Mouse (Mus musculus) ES-E14 (cell line): ENCODE results near the gene Lrrc3b. TPM values are rescaled to one million over a fixed set of nuclear protein-coding genes. Genes with fewer than 3 reads are reported as not detected.

Experiments
- DNase-seq: peaks from one replicate; pipeline ENCODE4 v3.0.0-alpha.2; 2013; ENCODE audit warnings: low read depth, low spot score
- H3K27ac ChIP-seq: 2 replicates; pipeline ENCODE4 v1.5.1; 2012; ENCODE audit warnings: low read depth, mild to moderate bottlenecking, low read length, moderate library complexity, mixed read lengths; ENCODE audit not compliant: poor library complexity, insufficient read depth, severe bottlenecking
- H3K36me3 ChIP-seq: 2 replicates; pipeline ENCODE4 v1.6.1; 2012; ENCODE audit warnings: mild to moderate bottlenecking, low read length, moderate library complexity, mixed read lengths; ENCODE audit not compliant: control insufficient read depth, poor library complexity, insufficient read depth, severe bottlenecking
- H3K4me1 ChIP-seq, 2 experiments: fragments of 150-350 bp in 1 of 2; sonication (generic) in 1 of 2; 2 replicates each; pipeline ENCODE4 v1.6.1; 2012; ENCODE audit warnings: low read length in 2 of 2, mild to moderate bottlenecking in 1 of 2, mixed read lengths in 1 of 2; ENCODE audit not compliant: control insufficient read depth in 2 of 2, insufficient read depth in 2 of 2, poor library complexity in 1 of 2
- H3K4me3 ChIP-seq, 2 experiments: fragments of 150-350 bp in 1 of 2; sonication (generic) in 1 of 2; 2 replicates each; pipeline ENCODE4 v1.5.1; 2012; ENCODE audit warnings: low read length in 2 of 2, low read depth in 1 of 2, mild to moderate bottlenecking in 1 of 2, mixed read lengths in 1 of 2; ENCODE audit not compliant: insufficient read depth in 1 of 2, poor library complexity in 1 of 2, severe bottlenecking in 1 of 2
- H3K9ac ChIP-seq: 2 replicates; pipeline ENCODE4 v1.6.1; 2012; ENCODE audit warnings: low read depth, mild to moderate bottlenecking, low read length, mixed read lengths; ENCODE audit not compliant: poor library complexity, insufficient read depth, severe bottlenecking
- H3K9me3 ChIP-seq: fragments of 150-350 bp; sonication (generic); 2 replicates; pipeline ENCODE4 v1.6.1; 2012; ENCODE audit warnings: low read depth, mild to moderate bottlenecking, low read length; ENCODE audit not compliant: control insufficient read depth, insufficient read depth
- CHD2 ChIP-seq: IDR thresholded peaks from 2 replicates; pipeline ENCODE4 v1.6.1; 2014; ENCODE audit warnings: mild to moderate bottlenecking, low read depth, low read length, inconsistent platforms
- HCFC1 ChIP-seq: IDR thresholded peaks from 2 replicates; pipeline ENCODE4 v1.6.1; 2012; ENCODE audit warnings: low read length, inconsistent platforms, borderline replicate concordance; ENCODE audit not compliant: insufficient read depth
- MAFK ChIP-seq: IDR thresholded peaks from 2 replicates; pipeline ENCODE4 v1.6.1; 2014; ENCODE audit warnings: mild to moderate bottlenecking, low read depth, low read length, inconsistent platforms; ENCODE audit not compliant: insufficient read depth
- ZC3H11A ChIP-seq: IDR thresholded peaks from 2 replicates; pipeline ENCODE4 v1.6.1; 2012; ENCODE audit warnings: low read depth, mild to moderate bottlenecking, inconsistent platforms, low read length, borderline replicate concordance
- ZNF384 ChIP-seq: IDR thresholded peaks from 2 replicates; pipeline ENCODE4 v1.6.1; 2012; ENCODE audit warnings: low read depth, low read length, inconsistent platforms
- in situ Hi-C, 2 experiments: fragments of 600-800 bp; cut with MboI; formaldehyde crosslinking; loops; one replicate each; pipeline ENCODE4 v1.15.1; 2025; ENCODE audit warnings: low sequenced_read_pairs in 2 of 2, inconsistent platforms in 1 of 2; ENCODE audit not compliant: unreplicated experiment in 2 of 2
- total RNA-seq: library from RNA; depleted of rRNA; stranded (reverse); fragments of 300-350 nt; gene quantifications from 2 replicates; pipeline ENCODE4 v1.2.3, GENCODE M21; 2012

Gene Lrrc3b
- total RNA-seq, 1 experiment, result 0.80 TPM

GRCm38 (mm10) chr14:15436586-15436985, 2.2 kb downstream of the Lrrc3b start:
- H3K9ac ChIP-seq, result no peak overlapping the region
- no peak overlapping the region for H3K4me3 ChIP-seq
- TF ChIP-seq ZC3H11A (no peak), HCFC1 (no peak), CHD2 (no peak), ZNF384 (no peak)
- H3K27ac ChIP-seq, result no peak overlapping the region
- H3K9me3 ChIP-seq, result no peaks in the 10 kb centered on the region
- no peak for DNase-seq
- in situ Hi-C loops, result no loop called here
- no peaks in the 10 kb centered on the region for H3K4me1 ChIP-seq
- no peaks in the 10 kb centered on the region for H3K36me3 ChIP-seq

GRCm38 (mm10) chr14:15432396-15432795, 6.4 kb downstream of the Lrrc3b start:
- H3K9me3 ChIP-seq, result no peaks in the 10 kb centered on the region
- H3K36me3 ChIP-seq, result no peaks in the 10 kb centered on the region
- TF ChIP-seq ZC3H11A (no peak), HCFC1 (no peak)
- in situ Hi-C loops, result no loop called here
- no peaks in the 10 kb centered on the region for H3K4me1 ChIP-seq
- no peak overlapping the region for H3K9ac ChIP-seq
- no peak for DNase-seq
- no peak overlapping the region for H3K27ac ChIP-seq
- no peak overlapping the region for H3K4me3 ChIP-seq

- in situ Hi-C loops, result no loop called here
- H3K4me3 ChIP-seq, result no peak overlapping the region
- H3K9ac ChIP-seq, result no peak overlapping the region
Measured at GRCm38 (mm10) chr14:15421624-15422023, 17.2 kb downstream of the Lrrc3b start.

GRCm38 (mm10) chr14:15410686-15411534, 27.9 kb downstream of the Lrrc3b start:
- TF ChIP-seq HCFC1 (no peak), CHD2 (no peak), ZC3H11A (no peak), MAFK (no peak), ZNF384 (no peak)
- in situ Hi-C loops, result no loop called here
- Histone ChIP-seq H3K4me3 (no peak overlapping the region), H3K36me3 (no peaks in the 10 kb centered on the region), H3K9ac (no peak overlapping the region), H3K9me3 (no peaks in the 10 kb centered on the region), H3K27ac (no peak overlapping the region), H3K4me1 (no peaks in the 10 kb centered on the region)
- DNase-seq, result no peak

More at GRCm38 (mm10) chr14:15421624-15422023, 17.2 kb downstream of the Lrrc3b start:
- H3K4me1 ChIP-seq, result no peaks in the 10 kb centered on the region
- no peak for TF ChIP-seq MAFK
- TF ChIP-seq CHD2, result no peak
- TF ChIP-seq HCFC1, result no peak
- TF ChIP-seq ZC3H11A, result no peak
- no peaks in the 10 kb centered on the region for H3K36me3 ChIP-seq
- no peak for DNase-seq
- H3K27ac ChIP-seq, result no peak overlapping the region
- no peaks in the 10 kb centered on the region for H3K9me3 ChIP-seq
